Mouse (Mus musculus): ENCODE data around the gene Hsf5.

The Hsf5 gene

DNA sequence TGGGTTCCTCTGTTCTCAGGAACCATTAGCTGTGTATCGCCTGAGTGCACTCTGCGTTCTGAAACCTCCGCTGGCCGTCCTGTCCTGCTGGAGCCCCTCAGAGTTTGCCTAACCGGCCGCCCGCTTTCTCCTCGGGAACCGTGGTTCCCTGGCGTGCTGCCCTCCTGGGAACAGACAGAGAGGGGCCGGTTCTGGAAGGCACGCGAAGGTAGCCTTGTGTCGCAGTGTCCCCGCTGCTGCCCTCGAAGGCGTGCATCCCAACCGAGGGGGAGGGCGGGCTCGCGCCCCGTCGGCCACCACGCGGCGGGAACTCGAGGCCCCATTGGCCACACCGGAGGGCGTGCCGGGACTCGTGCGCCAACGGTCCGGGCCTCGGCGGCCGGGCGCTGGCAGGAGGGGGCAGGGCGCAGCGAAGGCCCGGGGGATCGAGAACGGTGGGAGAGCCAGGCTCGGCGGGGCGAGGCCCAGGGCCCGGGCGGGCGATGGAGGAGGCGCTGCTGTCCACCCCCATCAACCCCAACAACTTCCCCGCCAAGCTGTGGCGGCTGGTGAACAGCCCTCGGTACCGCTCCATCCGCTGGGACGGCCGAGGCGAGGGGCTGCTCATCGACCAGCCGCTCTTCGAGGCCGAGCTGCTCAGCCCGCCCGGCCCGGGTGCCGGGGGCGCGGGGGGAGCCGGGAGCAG is at the start of gene Hsf5:
TSS of gene Hsf5 (plus strand) at position 375 of the 685 bp plus-strand sequence.
- no peak for DNase-seq (ENCODE audit: extremely low read depth, low read depth)

- no peak for DNase-seq (ENCODE audit: extremely low read depth, low read depth)
Observed at GRCm38 (mm10) chr11:87568255-87568953, 48.6 kb upstream of the Hsf5 start, which contains the start of gene Sept4. Gene Sept4, plus strand, starts transcription at chr11:87568903.

GRCm38 (mm10) chr11:87570743-87571142 is 46.2 kb upstream of the Hsf5 start:
- DNase-seq (ENCODE audit: extremely low read depth, low read depth) = no peak

GRCm38 (mm10) chr11:87571361-87571950 is 45.5 kb upstream of the Hsf5 start:
- DNase-seq (ENCODE audit: extremely low read depth, low read depth) = no peak

- DNase-seq (ENCODE audit: extremely low read depth, low read depth) = no peak
Observed at GRCm38 (mm10) chr11:87573751-87574150, 43.2 kb upstream of the Hsf5 start.

DNA sequence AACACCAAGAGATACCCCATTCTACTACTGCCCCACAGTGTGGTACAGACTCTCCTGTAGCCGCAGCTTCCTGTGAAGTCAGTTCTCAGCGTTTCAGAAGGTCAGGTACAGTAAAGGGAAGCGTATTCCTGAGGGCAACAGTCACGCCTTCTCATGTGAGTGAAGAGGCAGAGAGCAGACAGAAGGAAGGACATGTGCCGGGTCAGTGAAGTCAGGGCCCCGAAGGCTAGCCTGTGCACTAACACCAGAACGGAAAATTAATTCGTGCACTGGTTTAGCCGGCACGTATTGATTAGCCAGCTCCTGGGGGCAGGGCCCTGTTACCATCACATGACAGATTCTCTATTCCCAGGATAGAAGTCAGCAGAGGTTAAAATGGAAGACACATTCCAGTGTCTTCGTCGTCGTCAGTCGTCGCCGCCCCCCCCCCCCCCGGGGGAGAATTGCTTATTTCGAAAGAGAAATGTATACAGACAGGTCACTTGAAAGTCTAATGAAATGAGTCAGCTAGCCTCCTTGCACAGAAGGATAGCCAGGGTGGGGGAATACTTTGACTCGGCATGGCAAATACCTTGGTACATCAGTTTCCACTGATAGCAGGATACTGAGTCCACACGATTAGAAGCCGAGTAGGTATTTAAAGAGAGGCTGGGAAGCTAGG is 42.3 kb upstream of the Hsf5 start:
- no peak for DNase-seq (ENCODE audit: extremely low read depth, low read depth)

- DNase-seq (ENCODE audit: extremely low read depth, low read depth) = no peak
Observed at GRCm38 (mm10) chr11:87577601-87578248, 39.2 kb upstream of the Hsf5 start.

- DNase-seq (ENCODE audit: extremely low read depth, low read depth) = no peak
Observed at GRCm38 (mm10) chr11:87578249-87578962, 38.6 kb upstream of the Hsf5 start.

DNA sequence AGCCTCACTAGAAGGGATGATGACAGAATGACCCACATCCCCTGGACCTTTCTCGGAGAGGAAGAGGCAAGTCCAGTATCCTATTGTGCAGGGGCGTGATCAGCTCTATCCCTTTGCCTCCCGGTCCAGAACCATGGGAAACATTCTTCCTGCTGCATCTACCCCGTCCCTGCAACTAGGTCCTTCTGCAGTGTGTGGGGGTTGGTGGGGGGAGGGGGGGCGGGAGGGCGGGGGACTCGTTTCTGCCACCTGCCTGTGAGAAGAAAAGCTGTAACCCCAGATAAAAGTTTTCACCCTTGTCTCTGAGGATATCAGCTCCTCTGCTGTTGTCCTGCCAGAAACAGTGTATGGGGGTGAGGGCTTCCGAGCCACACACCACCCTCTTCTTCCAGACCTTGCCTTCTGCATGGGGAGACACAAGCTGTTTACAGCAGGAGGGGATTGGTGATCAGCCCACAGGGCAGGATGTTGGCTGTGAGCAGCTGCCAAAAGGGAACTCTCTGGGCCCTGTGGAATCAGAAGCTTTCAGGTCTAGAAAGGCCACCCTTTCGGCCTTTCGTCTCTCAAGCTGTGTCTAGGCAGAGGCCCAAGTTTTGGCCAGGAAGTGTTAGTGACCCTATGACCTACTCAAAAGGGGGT is 37.9 kb upstream of the Hsf5 start:
- DNase-seq (ENCODE audit: extremely low read depth, low read depth) = no peak

GRCm38 (mm10) chr11:87579713-87580112 is 37.3 kb upstream of the Hsf5 start:
- DNase-seq (ENCODE audit: extremely low read depth, low read depth) = no peak

DNA sequence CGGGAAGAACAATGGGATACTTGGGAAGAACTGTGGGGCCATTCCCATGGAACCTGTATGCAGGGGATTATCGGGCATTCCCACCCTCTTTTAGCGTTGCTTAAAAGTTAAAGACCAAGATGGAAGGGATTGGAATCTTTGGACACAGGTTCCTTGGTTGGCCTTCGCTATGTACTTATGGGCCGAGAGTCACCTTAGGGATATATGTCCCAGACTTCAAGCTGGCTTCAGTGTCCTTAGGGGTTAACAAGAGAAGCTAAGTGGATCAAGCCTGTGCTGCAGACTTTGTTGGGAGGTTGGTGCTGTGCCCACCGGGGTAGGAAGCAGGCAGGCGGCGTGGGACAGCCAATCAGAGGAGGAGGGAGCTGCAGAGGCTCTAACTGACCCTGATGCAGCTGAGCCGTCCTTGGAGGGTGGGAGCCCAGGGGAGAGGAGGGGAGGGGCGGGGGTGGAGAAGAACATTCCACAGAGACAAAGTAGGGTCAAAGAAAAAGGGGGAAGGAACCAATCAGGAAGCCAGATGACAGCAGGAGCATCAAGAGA is 36.4 kb upstream of the Hsf5 start:
- DNase-seq (ENCODE audit: extremely low read depth, low read depth) = no peak

DNA sequence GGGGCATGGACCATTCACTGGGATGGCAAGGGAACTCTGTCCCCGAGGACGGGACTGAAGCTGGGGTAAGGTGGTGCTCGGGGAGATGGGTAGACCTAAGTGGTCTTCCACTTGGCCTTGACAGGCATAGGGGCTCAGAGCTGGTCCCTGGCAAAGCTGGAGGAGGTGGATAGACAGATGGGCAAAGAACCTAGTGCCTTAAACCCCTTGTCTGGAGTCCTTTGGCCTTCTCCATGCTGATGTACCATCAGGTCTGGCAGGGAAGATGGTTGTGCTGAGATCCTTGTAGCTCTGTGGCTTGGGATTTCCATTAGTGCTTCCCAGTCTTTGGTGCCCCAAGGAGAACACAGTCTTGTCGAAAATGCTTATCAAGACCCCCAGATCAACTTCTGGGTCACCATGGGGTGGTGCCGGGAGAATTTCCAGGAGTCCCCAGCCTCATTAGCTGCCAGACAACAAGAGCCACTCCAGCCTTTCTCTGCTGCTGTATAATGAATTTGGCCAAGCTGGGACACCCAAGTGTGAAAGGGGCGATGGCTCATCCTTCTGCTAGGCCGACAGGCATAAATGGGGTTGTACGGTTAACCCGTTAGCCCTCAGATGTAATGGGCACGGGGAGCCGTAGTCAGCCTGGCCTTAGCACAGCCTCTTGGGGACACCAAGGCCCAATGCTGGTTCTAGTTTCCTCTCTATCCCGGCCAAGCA is 35.7 kb upstream of the Hsf5 start:
- no peak for DNase-seq (ENCODE audit: extremely low read depth, low read depth)

GRCm38 (mm10) chr11:87581933-87582710 is 34.8 kb upstream of the Hsf5 start:
- DNase-seq (ENCODE audit: extremely low read depth, low read depth) = no peak

- no peak for DNase-seq (ENCODE audit: extremely low read depth, low read depth)
Observed at GRCm38 (mm10) chr11:87583291-87584034, 33.5 kb upstream of the Hsf5 start.

DNA sequence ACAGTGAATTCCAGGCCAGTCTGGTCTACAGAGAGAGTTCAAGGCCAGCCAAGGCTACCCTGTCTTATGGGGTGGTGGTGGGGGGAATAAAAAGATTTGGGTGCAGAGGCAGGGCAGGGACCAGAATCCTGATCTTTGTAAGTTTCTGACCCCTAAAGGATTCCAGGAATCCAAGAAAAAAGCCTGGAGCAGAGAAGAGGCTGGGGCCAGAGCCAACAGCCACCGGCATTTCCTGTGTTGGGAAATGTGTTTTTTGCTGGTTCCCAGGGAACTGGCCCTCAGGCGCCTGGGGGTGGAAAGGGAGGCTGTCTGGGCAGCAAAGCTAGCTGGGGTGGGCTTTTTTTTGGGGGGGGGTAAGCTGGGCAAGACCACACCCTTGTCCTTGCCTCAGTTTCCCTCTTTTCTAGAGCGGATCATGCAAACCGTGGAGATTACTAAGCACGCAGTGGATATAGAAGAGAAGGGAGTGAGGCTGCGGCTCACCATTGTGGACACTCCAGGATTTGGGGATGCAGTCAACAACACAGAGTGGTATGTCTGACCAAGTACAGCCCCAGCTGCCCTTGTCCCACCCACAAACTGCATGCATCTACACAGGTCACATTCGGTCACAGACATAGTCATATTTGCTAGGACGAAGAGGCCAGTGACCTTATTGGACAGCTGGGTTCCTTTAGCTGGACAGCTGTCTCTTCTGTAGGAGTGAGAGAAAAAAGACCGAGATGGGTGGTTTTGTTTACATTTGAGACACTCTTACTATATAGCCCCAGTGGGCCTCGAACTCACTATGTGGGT is 32.1 kb upstream of the Hsf5 start:
- no peak for DNase-seq (ENCODE audit: extremely low read depth, low read depth)

- DNase-seq (ENCODE audit: extremely low read depth, low read depth) = no peak
Observed at GRCm38 (mm10) chr11:87587211-87587874, 29.6 kb upstream of the Hsf5 start.

DNA sequence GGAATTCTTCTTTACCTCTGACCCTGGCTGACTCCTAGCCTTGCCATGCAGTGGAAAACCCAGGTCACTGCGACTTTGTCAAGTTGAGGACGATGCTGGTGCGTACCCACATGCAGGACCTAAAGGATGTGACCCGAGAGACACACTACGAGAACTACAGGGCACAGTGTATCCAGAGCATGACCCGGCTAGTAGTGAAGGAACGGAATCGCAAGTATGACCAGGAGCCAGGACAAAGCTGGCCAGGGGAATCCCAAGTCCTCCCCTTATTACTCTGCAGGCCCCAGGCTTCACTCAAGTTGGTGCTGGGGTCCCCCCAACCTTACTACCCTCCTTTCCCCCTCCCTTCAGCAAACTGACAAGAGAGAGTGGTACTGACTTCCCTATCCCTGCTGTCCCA is 27.4 kb upstream of the Hsf5 start:
- DNase-seq (ENCODE audit: extremely low read depth, low read depth) = no peak
